Mouse (Mus musculus) spleen, postnatal 10 days (tissue): Measurements from ENCODE around the gene Zdhhc24.
"Not testable (repeated sequence)": the region's sequence is repeated elsewhere in the genome, so short reads cannot be mapped to it uniquely, and the experiment has no call there.

Source experiments
- DNase-seq, 2 experiments: peaks; one replicate each; pipeline ENCODE4 v3.0.0; 2021 to 2022; ENCODE audit warnings: low spot score in 2 of 2

The Zdhhc24 gene

GRCm38 (mm10) chr19:4878405-4879323 is at the start of gene Zdhhc24:
Gene Zdhhc24, plus strand, starts transcription at chr19:4878668.
- peak; percentile 95 to 99 for DNase-seq

- no peak for DNase-seq
Observed at GRCm38 (mm10) chr19:4829156-4829555, 49.3 kb upstream of the Zdhhc24 start.

GRCm38 (mm10) chr19:4833977-4834376 is 44.5 kb upstream of the Zdhhc24 start:
- no peak for DNase-seq

GRCm38 (mm10) chr19:4836096-4836495 is 42.4 kb upstream of the Zdhhc24 start:
- DNase-seq = no peak

GRCm38 (mm10) chr19:4837049-4837448 is 41.4 kb upstream of the Zdhhc24 start:
- no peak for DNase-seq

GRCm38 (mm10) chr19:4838526-4839140 is 39.8 kb upstream of the Zdhhc24 start:
- peak in 1 of 2 experiments; percentile 18 for DNase-seq

- peak; percentile 92 to 97 for DNase-seq
Observed at GRCm38 (mm10) chr19:4839149-4839548, 39.3 kb upstream of the Zdhhc24 start, which contains the start of the genes Ccs and Ccdc87. Gene Ccs, minus strand, starts transcription at chr19:4839332. Gene Ccdc87, plus strand, starts transcription at chr19:4839366.

- no peak for DNase-seq
Observed at GRCm38 (mm10) chr19:4840848-4841247, 37.6 kb upstream of the Zdhhc24 start.

GRCm38 (mm10) chr19:4842611-4843010 is 35.9 kb upstream of the Zdhhc24 start:
- DNase-seq = no peak

GRCm38 (mm10) chr19:4845846-4846245 is 32.6 kb upstream of the Zdhhc24 start:
- no peak for DNase-seq

GRCm38 (mm10) chr19:4847490-4847889 is 31.0 kb upstream of the Zdhhc24 start:
- DNase-seq = peak in 1 of 2 experiments; percentile 25

- DNase-seq = no peak
Observed at GRCm38 (mm10) chr19:4849800-4850199, 28.7 kb upstream of the Zdhhc24 start.

GRCm38 (mm10) chr19:4850281-4850680 is 28.2 kb upstream of the Zdhhc24 start:
- no peak for DNase-seq

- peak; percentile 64 to 75 for DNase-seq
Observed at GRCm38 (mm10) chr19:4854552-4855469, 23.7 kb upstream of the Zdhhc24 start, which contains the start of gene Ctsf. Gene Ctsf, plus strand, starts transcription at chr19:4855130.

GRCm38 (mm10) chr19:4855470-4855820 is 23.0 kb upstream of the Zdhhc24 start:
- DNase-seq = no peak

GRCm38 (mm10) chr19:4855951-4856350 is 22.5 kb upstream of the Zdhhc24 start:
- no peak for DNase-seq

GRCm38 (mm10) chr19:4859081-4859480 is 19.4 kb upstream of the Zdhhc24 start:
- DNase-seq = peak; percentile 58 to 83

- DNase-seq = no peak
Observed at GRCm38 (mm10) chr19:4863048-4863447, 15.4 kb upstream of the Zdhhc24 start.

- DNase-seq = peak in 1 of 2 experiments; percentile 42
Observed at GRCm38 (mm10) chr19:4865147-4865546, 13.3 kb upstream of the Zdhhc24 start.

GRCm38 (mm10) chr19:4874613-4875012 is 3.9 kb upstream of the Zdhhc24 start:
- DNase-seq = not testable (repeated sequence)

- DNase-seq = no peak
Observed at GRCm38 (mm10) chr19:4876241-4876640, 2.2 kb upstream of the Zdhhc24 start.

GRCm38 (mm10) chr19:4876755-4877154 is 1.7 kb upstream of the Zdhhc24 start:
- DNase-seq = no peak
